Mouse (Mus musculus) testis, adult 2 months (tissue): ENCODE measurements at regions not wholly inside any gene's neighbourhood (a gene's known extent, or its start where the extent isn't known, plus 50 kb on each side); places are given as distances from the start of the nearest gene placed in this dataset.

Source experiments
- CTCF ChIP-seq: fragments of 200-500 bp; IDR thresholded peaks from 2 replicates; pipeline ENCODE4 v1.5.1; 2012; ENCODE audit warnings: low read depth, mild to moderate bottlenecking, inconsistent platforms, low read length, moderate library complexity; ENCODE audit not compliant: control insufficient read depth, insufficient read depth, insufficient replicate concordance
- POLR2A ChIP-seq: fragments of 200-500 bp; IDR thresholded peaks from 2 replicates; pipeline ENCODE4 v1.6.1; 2012; ENCODE audit warnings: low read depth, mild to moderate bottlenecking, inconsistent platforms, low read length, moderate library complexity; ENCODE audit not compliant: control insufficient read depth

DNA sequence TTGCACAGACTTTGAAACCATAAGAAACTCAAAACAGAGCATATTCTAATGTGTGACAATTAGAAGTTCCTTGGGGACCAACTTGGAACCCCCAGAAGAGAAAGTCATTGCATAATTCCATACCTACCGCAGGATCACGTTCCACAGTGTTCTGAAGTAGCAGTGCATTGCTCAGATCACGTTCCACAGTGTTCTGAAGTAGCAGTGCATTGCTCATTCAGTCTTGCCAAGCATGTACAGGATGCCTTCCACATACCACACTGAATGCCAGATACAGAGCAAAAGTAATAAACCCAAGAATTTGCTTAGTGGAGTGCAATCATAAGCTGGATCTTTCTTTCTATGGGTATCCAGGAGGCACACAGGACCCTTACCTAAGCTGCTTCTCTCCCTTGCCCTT lies 78.4 kb upstream of the Boc start:
- TF ChIP-seq POLR2A (no peak), CTCF (no peak)
